8 mouse cellular contexts compared by ENCODE assay signal in genomic region chr17:71551757-71552451, GRCm38 (mm10). TPM values are rescaled to one million over a fixed set of nuclear protein-coding genes. Genes with fewer than 3 reads are reported as not detected.
DNase-seq lines count a peak whose midpoint lies in the region; ATAC-seq and TF ChIP-seq lines count a peak whose summit lies in the region.

Spdya (plus strand) TSS chr17:71552061.

- no peak; the same call in 1 of the 2 replicates for TF ChIP-seq POLR2A in small intestine, adult 2 months (IDR thresholded peaks at IDR 0.05; ENCODE audit: low read depth, low read length)

- H3K4me2 ChIP-seq in embryonic facial prominence, embryonic 11.5 days (ENCODE audit: low read depth, low read length): peak within 1 kb of the TSS; percentile 99
- peak within 1 kb of the TSS; percentile 98 for H3K4me2 ChIP-seq in midbrain, embryonic 12.5 days (replicated peaks)

- DNase-seq in 3134 (ENCODE audit: extremely low read depth, insufficient read length, low spot score): peak; percentile 87
- peak; percentile 90 for DNase-seq in adrenal gland, postnatal 25 days
- peak; percentile 94 for DNase-seq in embryonic facial prominence, embryonic 11.5 days (ENCODE audit: low spot score)
- peak; percentile 84 to 90 for DNase-seq in heart, adult 18-20 months
- DNase-seq in kidney, adult 18-20 months: peak; percentile 87
- peak; percentile 91 for DNase-seq in limb, embryonic 10.5 days (ENCODE audit: low spot score)

- H3K4me1 ChIP-seq in embryonic facial prominence, embryonic 11.5 days (ENCODE audit: control insufficient read depth, insufficient read depth, low read length): no peaks in the 10 kb centered on the region
- peaks cover 16% of the 10 kb centered on the region for H3K4me1 ChIP-seq in limb, embryonic 10.5 days
- peaks cover 10% of the 10 kb centered on the region for H3K4me1 ChIP-seq in midbrain, embryonic 12.5 days
- peaks cover 3% of the 10 kb centered on the region for H3K4me1 ChIP-seq in small intestine, adult 2 months (ENCODE audit: control insufficient read depth, insufficient read depth, insufficient read length, low read length)

- no peaks in the 10 kb centered on the region for H3K36me3 ChIP-seq in embryonic facial prominence, embryonic 11.5 days (replicated peaks; ENCODE audit: control insufficient read depth, insufficient read depth, low read depth, low read length)
- H3K36me3 ChIP-seq in limb, embryonic 10.5 days: no peaks in the 10 kb centered on the region
- H3K36me3 ChIP-seq in midbrain, embryonic 12.5 days: no peaks in the 10 kb centered on the region
- no peaks in the 10 kb centered on the region for H3K36me3 ChIP-seq in small intestine, adult 2 months (ENCODE audit: control insufficient read depth, insufficient read depth, low read length)

- H3K4me3 ChIP-seq in embryonic facial prominence, embryonic 11.5 days (ENCODE audit: low read depth, low read length): peak within 1 kb of the TSS; percentile 71
- H3K4me3 ChIP-seq in limb, embryonic 10.5 days: peak within 1 kb of the TSS; percentile 67
- H3K4me3 ChIP-seq in midbrain, embryonic 12.5 days: peak within 1 kb of the TSS; percentile 68
- H3K4me3 ChIP-seq in small intestine, adult 2 months (ENCODE audit: low read depth, low read length): peak within 1 kb of the TSS; percentile 87

- peak within 1 kb of the TSS; percentile 76 for H3K9ac ChIP-seq in embryonic facial prominence, embryonic 11.5 days (replicated peaks; ENCODE audit: low read length)
- peak within 1 kb of the TSS; percentile 86 for H3K9ac ChIP-seq in midbrain, embryonic 12.5 days (replicated peaks)

- ATAC-seq in embryonic facial prominence, embryonic 11.5 days (replicated peaks; ENCODE audit: insufficient number of reproducible peaks, low FRiP score, low TSS enrichment, low read depth): peak; percentile 92
- ATAC-seq in midbrain, embryonic 12.5 days (ENCODE audit: low FRiP score, low read depth): peak; percentile 97

- no peaks in the 10 kb centered on the region; the same call in 1 of the 2 replicates for H3K27me3 ChIP-seq in embryonic facial prominence, embryonic 11.5 days (ENCODE audit: control insufficient read depth, insufficient read depth, low read length)
- H3K27me3 ChIP-seq in limb, embryonic 10.5 days (ENCODE audit: low read depth, poor library complexity, severe bottlenecking): peaks cover 53% of the 10 kb centered on the region
- peaks cover 34% of the 10 kb centered on the region for H3K27me3 ChIP-seq in midbrain, embryonic 12.5 days
- peaks cover 11% of the 10 kb centered on the region for H3K27me3 ChIP-seq in small intestine, adult 2 months (ENCODE audit: control insufficient read depth, insufficient read depth, low read length)

- no peak for TF ChIP-seq CTCF in small intestine, adult 2 months (IDR thresholded peaks at IDR 0.05; ENCODE audit: extremely low read depth, insufficient read length, insufficient replicate concordance, low read depth, low read length)

- no peak within 1 kb of the TSS for H3K27ac ChIP-seq in embryonic facial prominence, embryonic 11.5 days (replicated peaks; ENCODE audit: low read depth, low read length)
- H3K27ac ChIP-seq in limb, embryonic 10.5 days: peak within 1 kb of the TSS; percentile 83
- peak within 1 kb of the TSS; percentile 55 for H3K27ac ChIP-seq in midbrain, embryonic 12.5 days (replicated peaks)
- H3K27ac ChIP-seq in small intestine, adult 2 months (ENCODE audit: insufficient read depth, low read depth, low read length): no peak within 1 kb of the TSS

- no peaks in the 10 kb centered on the region for H3K9me3 ChIP-seq in embryonic facial prominence, embryonic 11.5 days (replicated peaks; ENCODE audit: control insufficient read depth, low read length)
- H3K9me3 ChIP-seq in limb, embryonic 10.5 days (replicated peaks): no peaks in the 10 kb centered on the region
- H3K9me3 ChIP-seq in midbrain, embryonic 12.5 days: no peaks in the 10 kb centered on the region

- WGBS in embryonic facial prominence, embryonic 11.5 days: under 1% methylated on average over 61 of the region's 78 CpGs
- WGBS in limb, embryonic 10.5 days: under 1% methylated on average over 74 of the region's 78 CpGs
- under 1% methylated on average over 58 of the region's 78 CpGs for WGBS in midbrain, embryonic 12.5 days
- WGBS in small intestine, adult 2 months: under 1% methylated on average over 76 of the region's 78 CpGs

RNA-seq across cellular contexts. Expression of gene Spdya, which starts in this region (rescaled TPM):
- 1.00 and 1.2 TPM in 2 replicates for total RNA-seq in adrenal gland, postnatal 25 days (2021)
- polyA plus RNA-seq in embryonic facial prominence, embryonic 11.5 days (2014; fragmentation: Nextera tagmentation; extraction: Ambion mirVana): 0.74 and 1.4 TPM in 2 replicates
- total RNA-seq in heart, adult 18-20 months (2021): under 1 TPM in 1 of 2 experiments, not detected in 1; 0.18 TPM
- polyA plus RNA-seq in limb, embryonic 10.5 days (2016; fragmentation: Nextera tagmentation; extraction: Ambion mirVana): 0.73 and 0.76 TPM in 2 replicates
- polyA plus RNA-seq in midbrain, embryonic 12.5 days (2016; fragmentation: Nextera tagmentation; extraction: Ambion mirVana): 1.1 and 2.0 TPM in 2 replicates
- polyA plus RNA-seq in small intestine, adult 2 months (2012; rRNA removed): not detected in 2 replicates

Comparison
In these comparisons a context has a peak if more than half of its experiments do, and no peak if none do; other contexts are left out.
1. Peak in DNase-seq in heart, adult 18-20 months; RNA of the gene not detected or under 1 TPM.
2. Peak in DNase-seq, H3K4me3 ChIP-seq and H3K27ac ChIP-seq in limb, embryonic 10.5 days; RNA of the gene not detected or under 1 TPM.